Mouse (Mus musculus) C2C12 (cell line): ENCODE data around the gene Traf6.

Source experiments
- CEBPB ChIP-seq: IDR thresholded peaks from one replicate; pipeline ENCODE4 v1.6.1; 2011; ENCODE audit warnings: low read depth, mild to moderate bottlenecking, control low read depth, moderate library complexity
- CTCF ChIP-seq: IDR thresholded peaks from one replicate; pipeline ENCODE4 v1.5.1; 2011; ENCODE audit not compliant: control insufficient read depth, insufficient read depth, insufficient read length
- FOSL1 ChIP-seq: IDR thresholded peaks from one replicate; pipeline ENCODE4 v1.8.0; 2011; ENCODE audit warnings: mild to moderate bottlenecking, low read length; ENCODE audit not compliant: poor library complexity, insufficient read depth, severe bottlenecking
- MAX ChIP-seq: IDR thresholded peaks from one replicate; pipeline ENCODE4 v1.6.1; 2011; ENCODE audit warnings: mild to moderate bottlenecking, control low read depth
- MYOG ChIP-seq: IDR thresholded peaks from one replicate; pipeline ENCODE4 v1.6.1; 2011; ENCODE audit not compliant: control insufficient read depth, insufficient read length; ENCODE audit errors: extremely low read depth
- USF1 ChIP-seq: IDR thresholded peaks from one replicate; pipeline ENCODE4 v1.6.1; 2011; ENCODE audit warnings: low read depth, mild to moderate bottlenecking, control low read depth, moderate library complexity

- TF ChIP-seq CTCF (no peak), FOSL1 (no peak), MYOG (no peak), MAX (no peak), CEBPB (no peak), USF1 (no peak)
These were observed 9.5 kb upstream of the Traf6 start for GRCm38 (mm10) chr2:101668751-101669150.
